Mouse (Mus musculus) ovary, postnatal 36 days (tissue): ENCODE measurements around the gene Krtap5-1.
"Not testable (repeated sequence)": the region's sequence is repeated elsewhere in the genome, so short reads cannot be mapped to it uniquely, and the experiment has no call there.

Experiments used
- DNase-seq: peaks from one replicate; pipeline ENCODE4 v3.0.0; 2022; ENCODE audit warnings: low spot score, mixed read lengths

The Krtap5-1 gene

GRCm38 (mm10) chr7:142296108-142296507 is 810 bp downstream of the Krtap5-1 start:
- peak; percentile 35 for DNase-seq

- no peak for DNase-seq
Observed at GRCm38 (mm10) chr7:142295418-142295817, 1.5 kb downstream of the Krtap5-1 start.

DNA sequence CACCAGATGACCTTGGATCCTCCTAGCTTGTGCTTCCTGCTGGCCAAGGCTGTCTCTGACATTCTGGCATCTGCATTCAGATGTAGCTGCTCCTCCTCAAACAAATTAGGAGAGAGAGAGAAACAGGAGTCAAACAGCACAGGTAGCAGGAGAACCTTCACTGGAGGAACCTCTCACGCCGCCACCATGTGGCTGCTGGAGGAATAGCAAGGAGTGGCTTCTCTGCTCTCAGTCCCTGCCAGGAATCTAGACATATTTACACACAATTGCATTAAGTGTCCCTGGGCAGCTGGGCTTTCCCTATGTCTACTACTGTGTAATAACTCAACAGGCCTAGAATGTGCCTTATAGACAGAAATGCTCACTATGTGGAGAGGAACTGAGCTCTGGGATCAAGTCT is 3.1 kb downstream of the Krtap5-1 start:
- peak; percentile 28 for DNase-seq

DNA sequence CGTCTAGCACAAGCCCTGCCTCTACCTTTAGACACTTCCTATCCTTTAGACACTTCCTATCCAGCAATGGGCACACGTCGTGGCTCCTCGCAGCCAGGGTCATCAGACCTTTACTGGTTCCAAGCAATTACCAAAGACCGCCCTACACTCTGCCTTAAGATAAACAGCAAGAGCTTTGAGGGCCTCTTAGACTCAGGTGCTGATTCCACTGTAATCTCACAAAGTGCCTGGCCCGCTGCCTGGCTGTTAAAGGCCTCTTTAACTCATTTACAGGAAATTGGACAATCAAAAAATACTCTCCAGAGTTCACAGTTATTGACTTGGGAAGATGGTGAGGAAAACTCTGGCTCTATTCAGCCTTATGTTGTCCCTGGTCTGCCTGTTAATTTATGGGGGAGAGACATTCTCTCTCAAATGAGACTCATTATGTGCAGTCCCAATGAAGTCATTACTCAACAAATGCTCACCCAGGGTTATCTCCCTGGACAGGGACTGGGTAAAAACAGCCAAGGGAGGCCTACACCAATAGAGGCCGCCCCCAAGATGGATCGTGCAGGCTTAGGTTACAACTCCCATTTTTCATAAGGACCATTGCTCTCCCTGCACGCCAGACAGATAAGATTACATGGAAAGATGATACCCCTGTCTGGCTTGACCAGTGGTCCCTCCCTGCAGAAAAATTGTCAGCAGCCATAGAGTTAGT is 10.9 kb downstream of the Krtap5-1 start:
- not testable (repeated sequence) for DNase-seq

- DNase-seq: peak; percentile 52
Observed at GRCm38 (mm10) chr7:142285130-142285835, 11.6 kb downstream of the Krtap5-1 start.

DNA sequence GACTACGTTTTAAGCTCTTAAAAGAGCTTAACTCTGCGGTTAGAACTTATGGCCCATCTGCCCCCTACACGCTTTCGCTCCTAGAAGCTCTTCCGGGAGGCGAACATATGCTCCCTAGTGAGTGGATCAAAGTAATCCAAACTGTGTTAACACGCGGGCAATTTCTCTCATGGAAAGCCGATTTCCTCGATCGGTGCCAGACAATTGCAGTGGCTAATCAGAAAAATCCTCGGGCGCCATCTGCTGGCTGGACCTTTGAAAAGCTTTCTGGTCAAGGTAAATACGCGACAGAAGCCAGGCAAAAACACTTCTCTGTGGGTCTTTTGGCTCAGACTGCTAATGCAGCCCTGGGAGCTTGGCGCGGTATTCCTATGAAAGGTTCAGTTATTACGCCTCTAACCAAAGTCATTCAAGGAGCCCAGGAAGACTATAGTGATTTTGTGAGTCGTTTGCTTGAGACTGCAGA is 12.3 kb downstream of the Krtap5-1 start:
- peak; percentile 90 for DNase-seq

DNA sequence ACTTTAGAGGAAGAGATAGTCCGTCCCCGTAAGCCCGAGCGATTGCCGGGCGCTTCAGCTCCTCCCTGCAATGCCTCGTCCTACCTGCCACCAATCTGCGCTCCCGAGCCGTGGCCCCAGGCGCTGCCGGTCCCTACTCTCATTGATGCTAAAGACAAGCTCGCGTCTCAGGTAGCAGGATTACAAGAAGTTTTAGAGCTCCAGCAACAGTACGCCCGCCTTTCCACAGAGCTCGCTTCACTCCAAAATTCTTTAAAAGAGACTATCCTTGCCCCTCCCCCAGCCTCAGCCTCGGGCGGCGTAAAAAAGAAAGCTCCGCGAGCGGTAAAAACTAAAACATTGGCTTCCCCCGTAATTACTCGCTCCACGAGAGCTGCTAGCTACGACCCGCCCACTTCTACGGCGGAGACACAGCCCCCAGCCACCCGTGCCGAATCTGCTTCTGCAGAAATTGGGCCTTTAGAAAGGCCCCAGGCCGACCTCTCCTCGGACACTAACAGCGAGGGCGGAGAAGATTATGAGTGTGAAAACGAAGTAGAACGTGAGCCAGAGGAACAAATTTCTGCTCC is 12.8 kb downstream of the Krtap5-1 start:
- DNase-seq: peak; percentile 68

DNA sequence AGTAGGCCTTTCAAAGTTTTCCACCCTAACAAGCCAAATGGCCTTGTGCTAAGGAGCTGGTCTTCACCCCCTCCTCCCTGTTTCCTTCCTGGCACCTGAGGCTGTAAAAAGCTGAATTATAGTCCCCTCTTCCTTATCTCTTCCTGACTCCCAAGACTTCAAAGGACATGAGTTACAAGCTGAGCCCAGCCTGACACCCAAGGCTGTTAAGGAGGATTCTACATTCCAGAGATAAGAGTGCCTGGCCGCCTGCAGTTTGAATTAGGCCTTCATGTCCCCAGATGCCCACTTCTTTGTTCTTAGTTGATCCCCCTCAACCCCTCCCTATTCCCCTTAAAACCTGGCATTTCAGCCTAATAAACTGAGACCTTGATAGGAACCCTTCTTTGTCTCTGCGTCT is 14.1 kb downstream of the Krtap5-1 start:
- DNase-seq: peak; percentile 28

DNA sequence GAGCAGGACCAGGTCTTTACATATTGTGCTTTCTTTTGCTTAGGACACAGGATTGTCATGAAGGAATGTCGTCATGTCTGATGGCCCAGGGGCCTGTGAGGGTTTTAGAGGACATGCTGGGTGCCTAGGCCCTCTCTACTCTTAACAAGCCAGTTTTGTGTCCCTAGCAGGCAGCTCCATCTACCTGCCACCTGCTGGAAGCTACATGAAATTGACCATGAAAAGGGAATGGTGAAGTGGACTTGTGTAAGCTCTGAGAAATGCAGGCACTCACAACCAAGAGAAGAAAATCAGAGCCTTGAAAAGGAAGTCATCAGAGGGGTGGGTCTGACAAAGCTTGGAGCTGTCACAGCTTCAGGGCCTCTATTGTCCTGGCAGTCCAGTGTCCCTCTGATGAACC is 17.6 kb downstream of the Krtap5-1 start:
- DNase-seq: not testable (repeated sequence)

DNA sequence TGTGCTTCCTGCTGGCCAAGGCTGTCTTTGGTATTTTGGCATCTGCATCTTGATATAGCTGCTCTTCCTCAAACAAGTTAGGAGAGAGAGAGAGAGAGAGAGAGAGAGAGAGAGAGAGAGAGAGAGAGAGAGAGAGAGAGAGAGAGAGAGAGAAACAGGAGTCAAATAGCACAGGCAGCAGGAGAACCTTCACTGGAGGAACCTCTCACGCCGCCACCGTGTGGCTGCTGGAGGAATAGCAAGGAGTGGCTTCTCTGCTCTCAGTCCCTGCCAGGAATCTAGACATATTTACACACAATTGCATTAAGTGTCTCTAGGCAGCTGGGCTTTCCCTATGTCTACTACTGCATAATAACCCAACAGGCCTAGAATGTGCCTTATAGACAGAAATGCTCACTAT is 18.7 kb downstream of the Krtap5-1 start:
- DNase-seq: peak; percentile 68

GRCm38 (mm10) chr7:142274263-142274662 is 22.7 kb downstream of the Krtap5-1 start, which contains the start of gene Gm4559:
Gene Gm4559, minus strand, starts transcription at chr7:142274363.
- not testable (repeated sequence) for DNase-seq

GRCm38 (mm10) chr7:142258254-142258653 is 38.7 kb downstream of the Krtap5-1 start, which contains the start of gene Gm2431:
Gene Gm2431, minus strand, starts transcription at chr7:142258354.
- not testable (repeated sequence) for DNase-seq

DNA sequence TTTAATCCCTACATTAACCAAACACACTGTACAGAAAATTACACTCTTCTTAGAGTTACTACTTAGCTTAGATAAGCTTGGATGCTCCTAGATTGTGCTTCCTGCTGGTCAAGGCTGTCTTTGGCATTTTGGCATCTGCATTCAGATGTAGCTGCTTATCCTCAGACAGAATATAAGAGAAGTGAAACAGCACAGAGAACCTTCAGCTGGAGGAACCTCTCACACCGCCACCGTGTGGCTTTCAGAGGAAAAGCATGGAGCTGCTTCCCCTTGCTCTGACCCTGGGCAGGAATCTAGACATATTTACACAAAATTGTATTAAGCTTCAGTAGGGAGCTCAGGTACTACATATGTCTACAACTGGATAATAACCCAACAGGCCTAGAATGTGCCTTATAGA is 41.4 kb downstream of the Krtap5-1 start:
- DNase-seq: peak; percentile 36

GRCm38 (mm10) chr7:142249824-142250223 is 47.1 kb downstream of the Krtap5-1 start:
- peak; percentile 18 for DNase-seq
